Mouse (Mus musculus) erythroid progenitor cell, adult 5-6 weeks (primary cell): ENCODE measurements around the gene Edf1. TPM values are rescaled to one million over a fixed set of nuclear protein-coding genes. Genes with fewer than 3 reads are reported as not detected.
A peak's percentile ranks its signal among the peaks of the same experiment; 100 is the strongest.
"Not testable (repeated sequence)": the region's sequence is repeated elsewhere in the genome, so short reads cannot be mapped to it uniquely, and the experiment has no call there.

Experiments
- ATAC-seq: replicated peaks from 2 replicates; pipeline ENCODE4 v1.8.0; 2016; ENCODE audit warnings: moderate number of reproducible peaks, mild to moderate bottlenecking, moderate TSS enrichment, inconsistent platforms; ENCODE audit not compliant: poor library complexity, low FRiP score, severe bottlenecking
- total RNA-seq, 2 experiments: library from RNA; stranded (forward) in 1 of 2; stranded (reverse) in 1 of 2; fragments of 150-400 nt in 1 of 2; fragments of 186-747, 209-891 nt in 1 of 2; gene quantifications; 2 replicates each; pipeline versions ENCODE4 v1.2.3 to v1.2.4; 2015 to 2017; ENCODE audit warnings: low replicate concordance in 2 of 2

Gene Edf1
- total RNA-seq (2015; ENCODE audit: low replicate concordance) (70.3 and 72.1 TPM in 2 replicates), total RNA-seq (2017; ENCODE audit: low replicate concordance) (58.1 and 65.0 TPM in 2 replicates)

DNA sequence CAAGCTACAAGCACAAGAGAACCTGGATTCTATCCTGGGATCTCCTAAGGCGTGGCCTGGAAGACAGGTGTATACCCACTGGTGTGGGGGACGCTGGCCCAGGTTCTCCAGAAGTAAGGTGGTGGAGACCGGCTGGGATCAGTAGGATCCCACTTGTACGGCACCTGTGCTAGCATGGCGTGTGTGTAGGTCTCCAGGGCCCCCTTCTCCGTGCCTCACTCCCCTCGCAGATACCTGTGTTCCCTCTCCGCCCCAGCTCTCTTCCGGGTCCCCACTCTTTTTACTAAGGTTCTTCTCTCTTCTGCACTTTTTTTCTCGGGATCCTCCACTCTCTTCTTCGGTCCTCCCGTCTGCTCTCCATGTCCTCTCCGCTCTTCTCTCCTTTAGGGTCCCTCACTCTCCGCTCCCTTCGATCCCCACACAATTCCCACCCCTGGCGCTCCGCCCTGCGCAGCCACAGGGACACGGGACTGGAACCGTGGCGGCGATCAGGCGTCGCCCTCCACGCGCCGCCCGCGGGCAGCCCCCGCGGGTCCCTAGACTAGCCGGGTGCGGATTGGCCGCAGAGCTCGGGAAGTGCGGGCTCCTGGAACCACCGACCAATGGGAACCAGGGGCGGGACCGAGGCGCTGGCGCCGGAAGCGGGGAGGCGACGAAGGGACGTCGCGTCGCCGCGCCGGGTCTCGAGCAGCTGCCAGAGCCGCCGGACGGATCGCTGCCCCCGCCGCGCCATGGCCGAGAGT is at the start of gene Edf1:
Gene Edf1 (plus strand): TSS at position 627 of the 743 bp plus-strand sequence.
- ATAC-seq = peak; percentile 99

GRCm38 (mm10) chr2:25509912-25510311 is 47.7 kb upstream of the Edf1 start:
- ATAC-seq = no peak

DNA sequence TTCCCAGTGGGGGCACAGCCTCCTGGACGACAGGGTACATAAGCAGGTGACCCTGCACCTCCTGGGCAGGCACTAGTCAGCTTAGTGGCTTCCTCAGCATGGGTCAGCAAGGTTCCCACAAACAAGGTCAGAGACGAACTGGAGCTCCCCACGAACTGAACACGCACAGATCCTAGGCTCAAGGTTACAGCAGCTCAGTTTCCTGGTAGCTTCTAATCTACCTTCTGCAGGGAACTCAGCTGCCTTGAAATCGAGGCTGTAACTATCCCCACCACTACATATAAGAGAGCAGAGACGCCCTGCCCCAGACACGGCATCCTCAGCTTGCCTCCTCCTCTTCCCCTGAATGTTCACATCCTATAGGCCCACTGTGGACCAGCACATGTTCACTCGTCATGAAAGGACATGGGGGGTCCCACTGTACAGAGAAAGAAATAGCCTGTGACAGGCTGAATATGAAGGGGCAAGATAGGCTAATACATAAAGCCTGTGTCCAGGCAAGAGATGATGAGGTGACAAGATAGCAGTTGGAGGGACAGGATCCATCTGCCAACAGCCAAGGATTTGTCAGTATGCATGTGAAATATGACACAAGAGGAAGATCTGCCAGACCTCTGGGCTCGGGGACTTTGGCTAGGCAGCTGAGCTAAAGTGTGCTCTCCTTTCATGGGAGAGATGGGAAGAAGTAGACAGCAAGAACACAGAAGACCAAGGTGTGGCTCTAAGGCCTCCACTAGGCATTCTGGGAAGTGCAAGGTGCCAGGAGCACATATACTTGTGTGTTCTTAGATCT is 30.9 kb upstream of the Edf1 start:
- ATAC-seq = no peak

- ATAC-seq = no peak
Observed at GRCm38 (mm10) chr2:25533707-25534106, 23.9 kb upstream of the Edf1 start.

- no peak for ATAC-seq
Observed at GRCm38 (mm10) chr2:25534178-25534865, 23.3 kb upstream of the Edf1 start.

DNA sequence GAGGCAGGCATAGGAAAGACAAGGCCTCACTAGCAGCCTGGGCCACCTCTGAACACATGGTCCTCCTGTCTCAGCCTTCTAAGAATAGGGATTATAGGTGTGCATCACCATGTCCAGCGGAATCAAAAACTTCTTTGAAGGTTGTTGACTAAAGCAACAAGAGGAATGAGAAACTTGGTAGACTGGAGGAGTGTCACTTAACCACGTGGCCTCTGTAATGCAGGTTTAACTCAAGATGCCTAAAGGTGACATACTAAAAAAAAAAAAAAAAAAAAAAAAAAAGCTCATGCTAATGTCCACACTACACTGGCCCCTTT is 22.8 kb upstream of the Edf1 start:
- ATAC-seq = no peak

DNA sequence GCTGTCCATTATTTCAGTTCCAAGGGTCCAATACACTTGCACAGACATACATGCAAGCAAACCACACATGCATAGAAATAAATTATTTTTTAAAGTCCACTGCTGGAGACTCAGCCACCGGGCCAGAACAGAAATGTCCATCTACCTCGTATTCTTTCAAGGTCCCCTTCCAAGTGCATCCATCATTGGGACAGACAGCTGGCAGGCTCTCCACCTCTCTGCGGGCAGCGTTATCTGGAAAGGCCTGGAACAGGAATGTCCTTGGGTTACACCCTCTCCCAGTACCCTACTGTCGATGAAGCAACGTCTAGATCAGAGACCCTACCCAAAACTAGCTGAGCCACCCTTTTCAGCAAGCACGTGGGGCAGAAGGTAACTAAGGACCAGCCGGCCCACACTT is 21.1 kb upstream of the Edf1 start:
- no peak for ATAC-seq

GRCm38 (mm10) chr2:25540541-25540948 is 17.1 kb upstream of the Edf1 start:
- no peak for ATAC-seq

DNA sequence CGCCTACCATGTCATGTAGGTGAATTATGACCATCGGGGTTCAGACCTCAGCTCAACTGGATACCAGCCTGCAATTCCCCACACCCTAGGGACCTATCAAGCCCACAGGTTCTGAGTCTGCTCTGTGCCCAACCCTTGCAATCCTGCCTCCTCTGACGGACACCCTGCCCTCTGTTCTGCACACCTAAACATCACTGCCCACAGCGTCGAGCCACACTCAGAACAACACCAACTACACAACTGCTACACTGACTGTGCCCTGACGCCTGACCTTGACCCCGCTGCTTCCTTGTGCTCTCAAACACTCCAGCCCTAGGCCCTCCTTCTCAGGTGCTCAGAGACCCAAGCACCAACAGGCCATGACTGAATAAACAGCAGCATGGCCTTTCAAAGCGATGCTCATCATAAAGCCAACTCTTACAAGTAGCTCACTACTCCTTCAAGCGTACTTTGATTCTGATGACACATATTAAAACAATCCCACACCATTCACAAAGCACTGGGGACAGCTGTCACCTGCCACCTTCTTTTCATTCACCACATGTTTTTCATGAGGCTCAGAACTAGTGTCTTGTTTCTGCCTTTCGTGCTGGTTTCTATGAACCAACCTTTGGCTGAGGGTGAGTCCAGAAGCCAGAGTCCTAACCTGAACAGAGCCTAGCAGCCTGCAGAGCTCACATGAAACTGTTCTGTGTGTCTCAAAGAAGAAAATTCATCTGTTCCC is 15.8 kb upstream of the Edf1 start:
- ATAC-seq = no peak

GRCm38 (mm10) chr2:25545996-25546810 is 11.4 kb upstream of the Edf1 start:
- ATAC-seq = peak; percentile 31; the same call in 1 of the 2 replicates

DNA sequence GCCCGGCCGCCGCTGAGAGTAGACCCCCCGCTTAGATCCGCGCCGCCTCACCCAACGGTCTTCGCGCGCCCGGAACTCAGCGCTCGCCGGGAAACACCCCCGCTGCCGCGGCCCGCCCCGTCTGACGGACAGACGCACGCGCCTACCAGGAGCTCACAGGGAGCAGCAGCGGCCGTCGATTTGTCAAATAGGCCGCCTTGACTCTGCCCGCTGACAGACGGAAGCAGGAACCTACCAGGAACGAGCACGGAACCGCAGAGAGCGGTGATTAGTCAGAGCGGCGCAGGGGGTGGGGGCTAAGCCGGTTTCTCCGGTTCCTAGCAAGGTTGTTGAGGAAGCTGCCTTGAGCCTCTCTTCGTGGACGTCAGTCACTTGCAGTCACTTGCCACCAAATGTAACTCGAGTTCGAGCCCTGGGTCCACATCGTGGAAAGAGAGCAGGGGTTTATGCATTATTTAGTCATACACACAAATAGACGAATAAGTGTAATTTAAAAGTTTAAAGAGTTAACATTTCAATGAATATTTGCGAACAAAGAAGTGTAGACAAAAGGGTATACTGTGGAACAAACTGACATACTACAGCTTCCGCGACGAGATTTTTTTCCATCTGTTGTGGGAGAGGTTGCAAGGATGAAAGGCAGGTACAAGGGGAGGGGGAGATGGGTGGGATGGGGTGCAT is 10.7 kb upstream of the Edf1 start, which contains the start of gene Traf2:
Gene Traf2 (minus strand): TSS at position 130 of the 681 bp plus-strand sequence.
- ATAC-seq = peak; percentile 99

- ATAC-seq = no peak
Observed at GRCm38 (mm10) chr2:25549021-25549991, 8.3 kb upstream of the Edf1 start.

DNA sequence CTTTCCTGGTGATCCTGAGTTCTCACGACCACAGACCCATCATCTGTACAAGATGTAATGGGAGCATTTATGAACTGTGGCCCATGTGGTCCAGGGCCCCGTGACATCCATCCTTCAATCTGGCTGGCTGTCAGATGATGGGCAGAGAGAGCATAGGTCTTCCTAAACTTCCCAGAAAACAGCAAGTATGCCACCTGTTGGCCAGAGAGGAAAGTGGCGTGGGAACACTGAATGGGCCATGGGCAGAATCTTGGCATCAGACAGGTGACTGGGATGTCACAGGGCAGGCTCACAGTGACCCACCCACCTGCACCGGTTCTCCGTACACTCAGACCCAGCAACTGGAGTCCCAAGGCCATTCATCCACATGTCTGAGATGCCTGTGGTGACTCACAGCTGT is 6.5 kb upstream of the Edf1 start:
- ATAC-seq = no peak

DNA sequence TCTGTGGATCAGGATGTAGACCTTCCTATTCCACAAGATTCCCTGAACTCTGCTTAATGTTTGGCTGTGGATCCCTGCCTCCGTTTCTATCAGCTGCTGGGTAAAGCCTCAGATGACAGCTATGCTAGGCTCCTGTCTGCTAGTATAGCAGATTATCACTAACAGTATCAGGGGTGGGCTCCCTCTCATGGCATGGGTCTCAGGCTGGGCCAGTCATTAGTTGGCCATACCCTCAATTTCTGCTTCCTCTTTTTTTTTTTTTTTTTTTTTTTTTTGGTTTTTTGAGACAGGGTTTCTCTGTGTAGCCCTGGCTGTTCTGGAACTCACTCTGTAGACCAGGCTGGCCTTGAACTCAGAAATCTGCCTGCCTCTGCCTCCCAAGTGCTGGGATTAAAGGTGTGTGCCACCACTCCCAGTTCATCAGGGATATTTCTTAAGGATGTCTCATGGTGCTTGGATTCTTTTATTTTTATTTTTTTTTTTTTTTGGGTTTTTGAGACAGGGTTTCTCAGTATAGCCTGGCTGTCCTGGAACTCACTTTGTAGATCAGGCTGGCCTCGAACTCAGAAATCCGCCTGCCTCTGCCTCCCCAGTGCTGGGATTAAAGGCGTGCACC is 4.4 kb upstream of the Edf1 start:
- not testable (repeated sequence) for ATAC-seq

- ATAC-seq = not testable (repeated sequence)
Observed at GRCm38 (mm10) chr2:25555479-25555878, 2.2 kb upstream of the Edf1 start.

DNA sequence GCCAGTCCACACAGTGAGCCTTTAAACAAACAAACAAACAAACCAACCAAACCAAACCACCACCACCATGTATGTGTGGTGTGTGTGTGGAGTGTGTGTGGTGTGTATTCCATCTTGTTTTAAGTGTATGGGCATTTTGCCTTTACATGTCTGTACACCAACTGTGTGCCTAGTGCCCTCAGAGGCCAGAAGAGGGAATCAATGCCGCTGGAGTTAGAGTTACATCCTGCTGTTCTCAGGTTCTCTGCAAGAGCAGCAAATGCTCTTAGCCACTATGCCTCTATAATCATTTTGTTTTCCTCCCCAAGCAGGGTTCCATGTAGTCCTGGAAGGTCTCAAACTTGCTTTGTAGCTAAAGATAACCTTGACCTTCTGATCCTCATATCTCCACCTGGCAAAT is 1.4 kb upstream of the Edf1 start:
- no peak for ATAC-seq

DNA sequence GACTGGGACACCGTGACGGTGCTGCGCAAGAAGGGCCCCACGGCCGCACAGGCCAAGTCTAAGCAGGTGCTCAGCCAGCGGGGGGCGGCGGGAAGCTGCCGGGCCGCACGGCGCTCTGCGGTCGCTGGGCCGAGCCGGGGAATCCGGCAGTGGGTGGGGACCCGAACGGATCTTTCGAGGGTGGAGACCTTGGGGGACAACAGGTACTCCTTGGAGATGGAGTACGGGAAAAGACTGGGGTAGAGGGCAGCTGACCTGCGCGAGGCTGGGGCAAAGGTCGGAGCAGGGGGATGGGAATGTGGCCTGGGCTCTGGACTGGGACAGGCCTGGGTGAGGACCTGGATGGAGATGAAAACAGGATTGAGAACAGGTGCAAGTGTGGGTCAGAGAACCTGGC is 315 bp downstream of the Edf1 start:
- ATAC-seq = peak; percentile 32
